Mouse (Mus musculus): ENCODE results near the gene Cfap36. TPM values are rescaled to one million over a fixed set of nuclear protein-coding genes. Genes with fewer than 3 reads are reported as not detected.

Gene Cfap36
- total and polyA plus RNA-seq, 2 experiments = 2.7 to 18.4 TPM

GRCm38 (mm10) chr11:29180657-29181056 is 66.6 kb downstream of the Cfap36 start:
- peaks cover 1% of the 10 kb centered on the region; the same call in 1 of the 2 replicates for H3K4me1 ChIP-seq (ENCODE audit: control insufficient read depth, insufficient read depth, low read length)
- H3K27me3 ChIP-seq (ENCODE audit: control insufficient read depth, insufficient read depth, low read length) = no peaks in the 10 kb centered on the region
- WGBS = 66% methylated on average over 3 of the region's 3 CpGs
- no peaks in the 10 kb centered on the region; the same call in 1 of the 2 replicates for H3K79me2 ChIP-seq (ENCODE audit: control insufficient read depth, insufficient read depth, low read length)
- peak; percentile 29 for DNase-seq (ENCODE audit: extremely low read depth, low read depth, low spot score)
- TF ChIP-seq CTCF (IDR thresholded peaks at IDR 0.05; ENCODE audit: low read depth, low read length) = no peak
- TF ChIP-seq POLR2A (IDR thresholded peaks at IDR 0.05; ENCODE audit: extremely low read depth, insufficient read depth, low read length) = no peak
- H3K9ac ChIP-seq (ENCODE audit: low read depth, low read length) = no peak overlapping the region
- no peak overlapping the region for H3K27ac ChIP-seq (replicated peaks; ENCODE audit: insufficient read depth, low read depth, low read length)
- H3K4me3 ChIP-seq (ENCODE audit: insufficient read depth, low read depth, low read length) = no peak overlapping the region
- H3K36me3 ChIP-seq (ENCODE audit: control insufficient read depth, insufficient read depth, low read length) = peaks cover 33% of the 10 kb centered on the region

GRCm38 (mm10) chr11:29179319-29179718 is 67.9 kb downstream of the Cfap36 start:
- no peak overlapping the region for H3K9ac ChIP-seq (ENCODE audit: low read depth, low read length)
- H3K79me2 ChIP-seq (ENCODE audit: control insufficient read depth, insufficient read depth, low read length) = no peaks in the 10 kb centered on the region; the same call in 1 of the 2 replicates
- no peak overlapping the region for H3K27ac ChIP-seq (replicated peaks; ENCODE audit: insufficient read depth, low read depth, low read length)
- H3K36me3 ChIP-seq (ENCODE audit: control insufficient read depth, insufficient read depth, low read length) = peaks cover 25% of the 10 kb centered on the region
- H3K4me3 ChIP-seq (ENCODE audit: insufficient read depth, low read depth, low read length) = no peak overlapping the region
- no peaks in the 10 kb centered on the region for H3K27me3 ChIP-seq (ENCODE audit: control insufficient read depth, insufficient read depth, low read length)
- 98% methylated on average over 1 of the region's 1 CpGs for WGBS
- no peak for TF ChIP-seq CTCF (IDR thresholded peaks at IDR 0.05; ENCODE audit: low read depth, low read length)
- no peak for TF ChIP-seq POLR2A (IDR thresholded peaks at IDR 0.05; ENCODE audit: extremely low read depth, insufficient read depth, low read length)
- peaks cover 1% of the 10 kb centered on the region; the same call in 1 of the 2 replicates for H3K4me1 ChIP-seq (ENCODE audit: control insufficient read depth, insufficient read depth, low read length)
- DNase-seq (ENCODE audit: extremely low read depth, low read depth, low spot score) = no peak

GRCm38 (mm10) chr11:29173706-29174436 is 73.3 kb downstream of the Cfap36 start:
- peak; percentile 43 for DNase-seq (ENCODE audit: extremely low read depth, low read depth, low spot score)
- H3K36me3 ChIP-seq (ENCODE audit: control insufficient read depth, insufficient read depth, low read length) = peaks cover 2% of the 10 kb centered on the region; the same call in 1 of the 2 replicates
- peak overlapping the region; percentile 98 for H3K4me3 ChIP-seq (ENCODE audit: insufficient read depth, low read depth, low read length)
- no peak for TF ChIP-seq CTCF (IDR thresholded peaks at IDR 0.05; ENCODE audit: low read depth, low read length)
- 1% methylated on average over 13 of the region's 13 CpGs for WGBS
- H3K9ac ChIP-seq (ENCODE audit: low read depth, low read length) = peak overlapping the region; percentile 53
- H3K27ac ChIP-seq (replicated peaks; ENCODE audit: insufficient read depth, low read depth, low read length) = no peak overlapping the region
- peaks cover 3% of the 10 kb centered on the region; the same call in 1 of the 2 replicates for H3K79me2 ChIP-seq (ENCODE audit: control insufficient read depth, insufficient read depth, low read length)
- H3K4me1 ChIP-seq (ENCODE audit: control insufficient read depth, insufficient read depth, low read length) = peaks cover 1% of the 10 kb centered on the region; the same call in 1 of the 2 replicates
- no peaks in the 10 kb centered on the region for H3K27me3 ChIP-seq (ENCODE audit: control insufficient read depth, insufficient read depth, low read length)

- TF ChIP-seq CTCF (IDR thresholded peaks at IDR 0.05; ENCODE audit: low read depth, low read length) (peak; percentile 57), POLR2A (IDR thresholded peaks at IDR 0.05; ENCODE audit: extremely low read depth, insufficient read depth, low read length) (no peak)
- H3K79me2 ChIP-seq (ENCODE audit: control insufficient read depth, insufficient read depth, low read length) = peaks cover 3% of the 10 kb centered on the region; the same call in 1 of the 2 replicates
- no peaks in the 10 kb centered on the region for H3K36me3 ChIP-seq (ENCODE audit: control insufficient read depth, insufficient read depth, low read length)
- peak overlapping the region; percentile 98 for H3K4me3 ChIP-seq (ENCODE audit: insufficient read depth, low read depth, low read length)
- no peaks in the 10 kb centered on the region for H3K27me3 ChIP-seq (ENCODE audit: control insufficient read depth, insufficient read depth, low read length)
- DNase-seq (ENCODE audit: extremely low read depth, low read depth, low spot score) = peak; percentile 58
- under 1% methylated on average over 38 of the region's 38 CpGs for WGBS
- peak overlapping the region; percentile 72 for H3K27ac ChIP-seq (replicated peaks; ENCODE audit: insufficient read depth, low read depth, low read length)
- H3K4me1 ChIP-seq (ENCODE audit: control insufficient read depth, insufficient read depth, low read length) = peaks cover 1% of the 10 kb centered on the region; the same call in 1 of the 2 replicates
- H3K9ac ChIP-seq (ENCODE audit: low read depth, low read length) = peak overlapping the region; percentile 89
Observed at GRCm38 (mm10) chr11:29173125-29173631, 74.0 kb downstream of the Cfap36 start.

GRCm38 (mm10) chr11:29172563-29173124 is 74.6 kb downstream of the Cfap36 start, which contains the start of gene Ppp4r3b:
Gene Ppp4r3b, plus strand, starts transcription at chr11:29172890.
- Histone ChIP-seq H3K27ac (replicated peaks; ENCODE audit: insufficient read depth, low read depth, low read length) (peak within 1 kb of the TSS; percentile 72), H3K4me1 (ENCODE audit: control insufficient read depth, insufficient read depth, low read length) (peaks cover 1% of the 10 kb centered on the region; the same call in 1 of the 2 replicates), H3K27me3 (ENCODE audit: control insufficient read depth, insufficient read depth, low read length) (no peaks in the 10 kb centered on the region), H3K36me3 (ENCODE audit: control insufficient read depth, insufficient read depth, low read length) (no peaks in the 10 kb centered on the region), H3K79me2 (ENCODE audit: control insufficient read depth, insufficient read depth, low read length) (peaks cover 3% of the 10 kb centered on the region; the same call in 1 of the 2 replicates), H3K4me3 (ENCODE audit: insufficient read depth, low read depth, low read length) (peak within 1 kb of the TSS; percentile 98), H3K9ac (ENCODE audit: low read depth, low read length) (peak within 1 kb of the TSS; percentile 89)
- under 1% methylated on average over 50 of the region's 50 CpGs for WGBS
- peak; percentile 93 for DNase-seq (ENCODE audit: extremely low read depth, low read depth, low spot score)
- TF ChIP-seq POLR2A (IDR thresholded peaks at IDR 0.05; ENCODE audit: extremely low read depth, insufficient read depth, low read length) (peak; percentile 61; the same call in 1 of the 2 replicates), CTCF (IDR thresholded peaks at IDR 0.05; ENCODE audit: low read depth, low read length) (no peak)

Measured in liver, adult 2 months (tissue).